Mouse (Mus musculus): ENCODE data around the gene Khdc1c. TPM values are rescaled to one million over a fixed set of nuclear protein-coding genes. Genes with fewer than 3 reads are reported as not detected.

Khdc1c gene
- polyA plus RNA-seq, 1 experiment from 2014 or later: not detected

DNA sequence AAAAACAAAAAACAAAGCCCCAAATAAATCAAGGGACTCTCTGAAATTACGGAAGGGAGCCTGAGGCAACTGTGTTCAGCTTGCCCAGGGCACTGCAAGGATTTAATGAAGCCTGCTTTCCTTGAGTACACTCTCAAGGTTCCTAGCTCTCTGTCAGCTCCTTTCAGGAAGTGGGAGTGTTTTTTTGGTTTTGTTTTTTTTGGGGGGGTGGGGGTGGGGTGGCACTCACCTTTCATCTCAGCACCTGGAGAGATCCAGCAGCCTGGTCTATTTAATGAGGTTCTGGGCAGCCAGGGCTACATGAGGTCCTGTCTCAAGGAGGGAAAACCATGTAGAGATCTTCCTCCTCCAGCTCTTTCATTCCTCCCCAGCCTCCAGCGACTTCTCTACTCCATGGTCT lies 18.8 kb upstream of the Khdc1c start, which contains the start of gene Khdc1a:
Gene Khdc1a, plus strand, starts transcription at position 301 of the 400 bp plus-strand sequence.
- Histone ChIP-seq H3K36me3 (replicated peaks) (no peaks in the 10 kb centered on the region), H3K4me3 (replicated peaks) (no peak within 1 kb of the TSS), H3K9me3 (replicated peaks) (no peaks in the 10 kb centered on the region), H3K27ac (replicated peaks) (no peak within 1 kb of the TSS), H3K27me3 (no peaks in the 10 kb centered on the region), H3K9ac (no peak within 1 kb of the TSS), H3K4me1 (replicated peaks) (no peaks in the 10 kb centered on the region), H3K4me2 (no peak within 1 kb of the TSS)
- WGBS (ENCODE audit: insufficient replicate concordance): 49% methylated on average over 2 of the region's 2 CpGs
- ATAC-seq (ENCODE audit: insufficient read depth): no peak

DNA sequence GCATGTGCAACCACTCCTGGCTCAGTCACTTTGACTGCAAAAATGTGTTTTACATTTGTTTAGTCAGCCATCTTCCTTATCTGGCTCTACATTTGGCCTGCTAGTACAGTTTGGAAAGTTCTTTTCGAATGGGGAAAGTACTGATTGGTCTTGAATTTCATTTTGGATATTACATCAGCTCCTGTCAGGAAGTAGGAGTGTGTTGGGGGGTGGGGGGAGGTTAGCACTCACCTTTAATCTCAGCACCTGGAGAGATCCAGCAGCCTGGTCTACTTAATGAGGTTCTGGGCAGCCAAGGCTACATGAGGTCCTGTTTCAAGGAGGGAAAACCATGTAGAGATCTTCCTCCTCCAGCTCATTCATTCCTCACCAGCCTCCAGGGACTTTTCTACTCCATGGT lies 15.1 kb downstream of the Khdc1c start, which contains the start of gene Khdc1b:
Gene Khdc1b, plus strand, starts transcription at position 301 of the 400 bp plus-strand sequence.
- no peaks in the 10 kb centered on the region for H3K36me3 ChIP-seq (replicated peaks)
- H3K27me3 ChIP-seq: no peaks in the 10 kb centered on the region
- H3K9me3 ChIP-seq (replicated peaks): no peaks in the 10 kb centered on the region
- no peak within 1 kb of the TSS for H3K4me3 ChIP-seq (replicated peaks)
- H3K9ac ChIP-seq: no peak within 1 kb of the TSS
- 49% methylated on average over 1 of the region's 1 CpGs for WGBS (ENCODE audit: insufficient replicate concordance)
- H3K4me2 ChIP-seq: no peak within 1 kb of the TSS
- no peak within 1 kb of the TSS for H3K27ac ChIP-seq (replicated peaks)
- ATAC-seq (ENCODE audit: insufficient read depth): no peak
- no peaks in the 10 kb centered on the region for H3K4me1 ChIP-seq (replicated peaks)

DNA sequence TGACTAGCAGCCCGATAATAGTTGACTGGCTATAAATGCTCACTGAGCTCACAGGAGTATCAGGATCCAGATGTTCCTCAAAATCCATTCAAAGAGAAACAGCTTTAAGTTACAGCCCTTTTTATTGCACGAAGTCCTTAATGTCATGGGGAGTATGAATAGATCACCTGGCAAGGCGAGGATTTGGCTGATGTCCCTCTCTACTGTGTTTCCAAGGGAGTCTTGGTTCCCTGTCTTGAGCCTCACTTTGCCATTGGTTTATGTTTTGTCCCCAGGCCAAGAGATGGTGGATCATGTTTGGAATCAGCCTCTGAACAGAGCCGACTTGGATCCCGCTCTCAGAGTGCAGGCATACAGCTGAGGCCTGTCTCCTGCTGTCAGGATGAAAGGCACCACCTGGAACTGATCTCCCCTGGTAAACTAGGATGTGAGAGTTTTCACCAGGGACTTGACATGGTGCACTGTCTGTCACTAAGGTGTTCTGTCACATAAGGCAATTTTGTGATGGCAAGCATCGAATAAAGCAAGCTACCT lies 23.1 kb downstream of the Khdc1c start:
- no peak for ATAC-seq (ENCODE audit: insufficient read depth)
- Histone ChIP-seq H3K4me3 (replicated peaks) (no peak overlapping the region), H3K4me1 (replicated peaks) (no peaks in the 10 kb centered on the region), H3K27ac (replicated peaks) (no peak overlapping the region), H3K9ac (no peak overlapping the region), H3K27me3 (no peaks in the 10 kb centered on the region), H3K4me2 (no peak overlapping the region), H3K36me3 (replicated peaks) (no peaks in the 10 kb centered on the region), H3K9me3 (replicated peaks) (no peaks in the 10 kb centered on the region)
- 49% methylated on average over 6 of the region's 6 CpGs for WGBS (ENCODE audit: insufficient replicate concordance)

DNA sequence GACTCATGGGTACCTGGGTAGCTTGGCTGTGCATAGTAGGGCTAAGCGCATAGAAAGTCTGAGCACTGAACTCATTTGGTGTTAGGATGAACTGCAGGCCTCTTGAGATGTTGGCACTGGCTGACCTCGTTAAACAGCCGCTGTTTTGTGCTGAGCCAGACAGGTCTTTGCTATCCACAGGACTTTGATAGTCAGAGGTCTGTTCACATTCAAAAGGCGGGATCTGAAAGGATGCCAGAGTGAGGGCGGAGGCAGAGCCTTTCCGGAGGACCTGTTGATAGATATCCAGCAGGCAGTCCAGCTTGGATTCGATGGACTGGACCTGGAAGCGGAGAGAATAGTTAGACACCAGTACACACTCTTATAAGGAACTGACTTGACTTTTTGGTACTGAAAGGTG lies 34.7 kb downstream of the Khdc1c start:
- WGBS (ENCODE audit: insufficient replicate concordance): 75% methylated on average over 8 of the region's 8 CpGs
- no peak overlapping the region for H3K9ac ChIP-seq
- no peak overlapping the region for H3K4me2 ChIP-seq
- H3K4me1 ChIP-seq (replicated peaks): no peaks in the 10 kb centered on the region
- ATAC-seq (ENCODE audit: insufficient read depth): no peak
- no peak overlapping the region for H3K27ac ChIP-seq (replicated peaks)
- no peaks in the 10 kb centered on the region for H3K9me3 ChIP-seq (replicated peaks)
- H3K4me3 ChIP-seq (replicated peaks): no peak overlapping the region
- no peaks in the 10 kb centered on the region for H3K36me3 ChIP-seq (replicated peaks)
- no peaks in the 10 kb centered on the region for H3K27me3 ChIP-seq

DNA sequence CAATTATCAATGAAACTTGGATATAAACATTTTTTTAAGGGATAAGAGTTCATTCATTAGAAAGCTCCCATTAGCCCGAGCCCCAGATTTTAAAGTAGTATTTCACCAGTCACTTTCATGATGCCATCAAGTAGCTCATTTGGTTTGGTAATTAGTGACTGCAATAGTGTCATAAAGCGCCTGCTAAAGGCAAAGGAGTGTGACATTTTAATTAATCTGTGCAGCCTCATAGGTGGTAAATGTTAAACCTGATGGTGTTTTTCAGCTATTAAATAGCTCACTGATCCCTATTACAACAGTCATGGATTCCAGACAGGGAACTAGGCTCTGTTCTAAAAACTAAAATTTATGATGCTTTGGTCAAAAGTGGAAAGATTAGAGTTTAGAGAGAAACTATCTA lies 39.1 kb downstream of the Khdc1c start:
- Histone ChIP-seq H3K36me3 (replicated peaks) (no peaks in the 10 kb centered on the region), H3K4me3 (replicated peaks) (no peak overlapping the region), H3K27ac (replicated peaks) (no peak overlapping the region), H3K9me3 (replicated peaks) (no peaks in the 10 kb centered on the region), H3K27me3 (no peaks in the 10 kb centered on the region), H3K4me2 (no peak overlapping the region), H3K9ac (no peak overlapping the region), H3K4me1 (replicated peaks) (no peaks in the 10 kb centered on the region)
- ATAC-seq (ENCODE audit: insufficient read depth): no peak
- 56% methylated on average over 2 of the region's 2 CpGs for WGBS (ENCODE audit: insufficient replicate concordance)

DNA sequence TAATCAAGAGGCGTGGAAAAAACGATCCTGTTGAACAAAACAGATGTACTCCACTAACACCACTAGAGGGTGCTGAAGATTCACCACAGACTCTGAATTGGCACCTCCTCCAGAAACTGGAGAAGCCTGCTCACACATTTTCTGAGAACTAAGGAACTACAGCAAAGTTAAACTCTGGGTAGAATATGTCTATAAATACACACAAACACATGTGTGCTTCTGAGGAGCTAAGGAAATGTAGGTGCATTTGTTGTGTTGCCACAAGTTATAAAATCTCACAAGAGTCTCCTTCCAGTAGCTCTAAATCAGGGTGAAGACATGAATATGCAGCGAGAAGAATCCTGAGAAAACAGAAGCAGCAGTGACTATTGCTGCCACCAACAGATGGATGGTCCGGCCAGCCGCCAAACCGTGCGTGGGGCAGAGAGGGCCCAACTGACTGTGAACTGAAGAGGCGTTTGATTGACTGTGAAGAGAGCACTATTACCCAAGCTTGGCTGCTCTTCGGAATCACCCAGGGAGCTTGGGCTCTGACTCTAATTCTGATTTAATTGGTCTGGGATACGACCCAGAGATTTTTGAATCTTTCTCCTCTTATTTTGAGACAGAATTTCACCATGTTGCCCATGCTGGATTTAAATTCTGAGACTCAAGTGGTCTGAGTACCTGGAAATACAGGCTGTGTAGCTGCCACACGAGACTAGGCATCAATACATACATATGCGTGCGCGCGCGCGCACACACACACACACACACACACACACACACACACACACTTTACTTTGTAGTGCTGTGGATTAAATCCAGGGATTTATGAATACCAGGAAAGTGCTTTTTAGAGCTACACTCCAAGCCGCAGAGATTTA lies 43.4 kb downstream of the Khdc1c start:
- Histone ChIP-seq H3K4me1 (replicated peaks) (no peaks in the 10 kb centered on the region), H3K4me2 (no peak overlapping the region), H3K36me3 (replicated peaks) (no peaks in the 10 kb centered on the region), H3K27me3 (no peaks in the 10 kb centered on the region), H3K4me3 (replicated peaks) (no peak overlapping the region), H3K27ac (replicated peaks) (no peak overlapping the region), H3K9me3 (replicated peaks) (no peaks in the 10 kb centered on the region), H3K9ac (no peak overlapping the region)
- WGBS (ENCODE audit: insufficient replicate concordance): 51% methylated on average over 18 of the region's 18 CpGs
- no peak for ATAC-seq (ENCODE audit: insufficient read depth)

DNA sequence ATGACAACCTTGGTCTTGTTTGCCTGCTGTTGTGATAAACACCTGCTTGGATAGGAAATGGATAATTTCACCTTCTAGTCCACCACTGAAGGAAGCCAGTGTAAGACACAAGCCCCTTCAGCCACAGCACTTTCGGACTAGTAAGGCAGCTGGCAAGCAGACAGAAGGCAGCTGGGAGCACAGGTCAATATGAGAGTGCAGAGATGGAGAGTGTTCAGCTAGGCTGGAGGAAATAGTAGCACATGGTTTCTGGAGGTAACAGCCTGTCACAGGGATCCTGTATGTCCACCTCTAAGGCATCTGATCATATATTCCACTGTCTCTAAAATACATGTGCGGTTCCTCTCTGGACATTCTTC lies 44.0 kb downstream of the Khdc1c start:
- 66% methylated on average over 2 of the region's 2 CpGs for WGBS (ENCODE audit: insufficient replicate concordance)

DNA sequence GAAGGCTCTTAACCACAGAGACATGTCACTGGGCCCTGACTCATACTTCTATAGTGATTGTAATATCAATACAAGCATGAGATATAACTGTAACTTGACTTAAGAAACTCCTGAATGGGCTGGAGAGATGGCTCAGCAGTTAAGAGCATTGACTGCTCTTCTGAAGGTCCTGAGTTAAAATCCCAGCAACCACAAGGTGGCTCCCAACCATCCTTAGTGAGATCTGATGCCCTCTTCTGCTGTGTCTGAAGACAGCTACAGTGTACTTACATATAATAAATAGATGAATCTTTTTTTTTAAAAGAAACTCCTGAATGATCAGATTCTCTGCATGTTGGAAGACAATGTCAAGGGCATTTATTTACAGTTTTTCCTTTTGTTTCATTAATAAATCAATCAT lies 51.2 kb downstream of the Khdc1c start:
- ATAC-seq (ENCODE audit: insufficient read depth): no peak

More for the DNA sequence above, 44.0 kb downstream of the Khdc1c start:
- H3K9me3 ChIP-seq (replicated peaks): no peaks in the 10 kb centered on the region
- no peak overlapping the region for H3K27ac ChIP-seq (replicated peaks)
- no peaks in the 10 kb centered on the region for H3K4me1 ChIP-seq (replicated peaks)
- no peaks in the 10 kb centered on the region for H3K36me3 ChIP-seq (replicated peaks)
- H3K27me3 ChIP-seq: no peaks in the 10 kb centered on the region
- no peak overlapping the region for H3K4me3 ChIP-seq (replicated peaks)
- no peak overlapping the region for H3K9ac ChIP-seq
- ATAC-seq (ENCODE audit: insufficient read depth): no peak
- no peak overlapping the region for H3K4me2 ChIP-seq

More for the DNA sequence above, 51.2 kb downstream of the Khdc1c start:
- no peaks in the 10 kb centered on the region for H3K27me3 ChIP-seq
- H3K27ac ChIP-seq (replicated peaks): no peak overlapping the region
- H3K36me3 ChIP-seq (replicated peaks): no peaks in the 10 kb centered on the region
- H3K4me1 ChIP-seq (replicated peaks): no peaks in the 10 kb centered on the region
- H3K9ac ChIP-seq: no peak overlapping the region
- H3K4me3 ChIP-seq (replicated peaks): no peak overlapping the region
- H3K9me3 ChIP-seq (replicated peaks): no peaks in the 10 kb centered on the region
- H3K4me2 ChIP-seq: no peak overlapping the region

Other genes with a start within 250 kb of the Khdc1c start
- 3.2 and 3.6 TPM in 2 replicates for gene Tmem14a, start 149.8 kb upstream of the Khdc1c start, polyA plus RNA-seq (2015; fragmentation: Nextera tagmentation; extraction: Ambion mirVana)
- gene Gsta3, start 127.7 kb upstream of the Khdc1c start, polyA plus RNA-seq (2015; fragmentation: Nextera tagmentation; extraction: Ambion mirVana): 102 and 115 TPM in 2 replicates
- not detected in 2 replicates for gene Khdc1a, start 18.7 kb upstream of the Khdc1c start, polyA plus RNA-seq (2015; fragmentation: Nextera tagmentation; extraction: Ambion mirVana)
- not detected in 2 replicates for gene Khdc1b, start 15.2 kb downstream of the Khdc1c start, polyA plus RNA-seq (2015; fragmentation: Nextera tagmentation; extraction: Ambion mirVana)

All from liver, embryonic 15.5 days (tissue).